Mouse (Mus musculus) MEL (cell line): ENCODE data around the gene Denr. TPM values are rescaled to one million over a fixed set of nuclear protein-coding genes. Genes with fewer than 3 reads are reported as not detected.
A peak's percentile ranks its signal among the peaks of the same experiment; 100 is the strongest.

ENCODE experiments used
- DNase-seq: peaks from one replicate; pipeline ENCODE4 v3.0.0; 2011; ENCODE audit warnings: low read depth, low spot score
- H3K27ac ChIP-seq: 2 replicates; pipeline ENCODE4 v1.5.1; 2012; ENCODE audit warnings: low read depth, mild to moderate bottlenecking, control low read depth, low read length, moderate library complexity; ENCODE audit not compliant: control insufficient read depth
- H3K27me3 ChIP-seq, 2 experiments: fragments of 150-350 bp in 1 of 2; sonication (generic) in 1 of 2; 2 replicates each; pipeline ENCODE4 v1.6.1; 2012; ENCODE audit warnings: low read length in 2 of 2, mild to moderate bottlenecking in 2 of 2, improper control_type of control experiment in 1 of 2, moderate library complexity in 1 of 2; ENCODE audit not compliant: insufficient read depth in 2 of 2, control insufficient read depth in 1 of 2
- H3K36me3 ChIP-seq, 2 experiments: 2 replicates each; pipeline ENCODE4 v1.6.1; 2012 to 2014; ENCODE audit warnings: low read length in 2 of 2, improper control_type of control experiment in 1 of 2, inconsistent platforms in 1 of 2, mild to moderate bottlenecking in 1 of 2; ENCODE audit not compliant: insufficient read depth in 2 of 2, control insufficient read depth in 1 of 2
- H3K4me1 ChIP-seq, 2 experiments: fragments of 150-350 bp in 1 of 2; sonication (generic) in 1 of 2; 2 replicates each; pipeline ENCODE4 v1.6.1; 2012; ENCODE audit warnings: low read length in 2 of 2, improper control_type of control experiment in 1 of 2, mild to moderate bottlenecking in 1 of 2; ENCODE audit not compliant: insufficient read depth in 2 of 2, control insufficient read depth in 1 of 2
- H3K4me3 ChIP-seq, 2 experiments: fragments of 150-350 bp in 1 of 2; sonication (generic) in 1 of 2; 2 replicates each; pipeline ENCODE4 v1.5.1; 2012; ENCODE audit warnings: low read depth in 2 of 2, low read length in 2 of 2, mild to moderate bottlenecking in 2 of 2, moderate library complexity in 2 of 2, control low read depth in 1 of 2, improper control_type of control experiment in 1 of 2; ENCODE audit not compliant: control insufficient read depth in 1 of 2, insufficient read depth in 1 of 2
- H3K79me2 ChIP-seq: 2 replicates; pipeline ENCODE4 v1.6.1; 2012; ENCODE audit warnings: mild to moderate bottlenecking, low read length, moderate library complexity; ENCODE audit not compliant: control insufficient read depth, poor library complexity, insufficient read depth
- H3K9ac ChIP-seq: 2 replicates; pipeline ENCODE4 v1.6.1; 2012; ENCODE audit warnings: low read depth, mild to moderate bottlenecking, control low read depth, low read length, moderate library complexity; ENCODE audit not compliant: control insufficient read depth, poor library complexity, severe bottlenecking
- H3K9me3 ChIP-seq: fragments of 150-350 bp; sonication (generic); replicated peaks from 2 replicates; pipeline ENCODE4 v1.6.1; 2012; ENCODE audit warnings: mild to moderate bottlenecking, low read length, improper control_type of control experiment, moderate library complexity; ENCODE audit not compliant: insufficient read depth
- BHLHE40 ChIP-seq: IDR thresholded peaks from 2 replicates; pipeline ENCODE4 v1.6.1; 2012; ENCODE audit warnings: low read depth, mild to moderate bottlenecking, inconsistent platforms, low read length, improper control_type of control experiment, borderline replicate concordance
- CHD1 ChIP-seq: IDR thresholded peaks from 2 replicates; pipeline ENCODE4 v1.6.1; 2012; ENCODE audit warnings: low read depth, mild to moderate bottlenecking, inconsistent platforms, low read length, improper control_type of control experiment
- CHD2 ChIP-seq: IDR thresholded peaks from 2 replicates; pipeline ENCODE4 v1.6.1; 2011; ENCODE audit warnings: low read length, improper control_type of control experiment
- CTCF ChIP-seq, 3 experiments: IDR thresholded peaks in 2 of 3; conservative IDR thresholded peaks in 1 of 3; 2 replicates each; pipeline ENCODE4 v1.5.1; 2011 to 2012; ENCODE audit warnings: low read length in 3 of 3, low read depth in 2 of 3, mild to moderate bottlenecking in 2 of 3, improper control_type of control experiment in 1 of 3, inconsistent platforms in 1 of 3, mixed read lengths in 1 of 3, moderate library complexity in 1 of 3; ENCODE audit not compliant: control insufficient read depth in 1 of 3, insufficient read depth in 1 of 3, poor library complexity in 1 of 3, severe bottlenecking in 1 of 3
- E2F4 ChIP-seq: IDR thresholded peaks from 2 replicates; pipeline ENCODE4 v1.6.1; 2011; ENCODE audit warnings: low read depth, low read length, improper control_type of control experiment, borderline replicate concordance
- ELF1 ChIP-seq: IDR thresholded peaks from 2 replicates; pipeline ENCODE4 v1.6.1; 2014; ENCODE audit warnings: low read depth, mild to moderate bottlenecking, inconsistent platforms, low read length, improper control_type of control experiment, moderate library complexity
- ETS1 ChIP-seq: IDR thresholded peaks from 2 replicates; pipeline ENCODE4 v1.6.1; 2012; ENCODE audit warnings: low read depth, mild to moderate bottlenecking, inconsistent platforms, low read length, improper control_type of control experiment, moderate library complexity
- GABPA ChIP-seq: IDR thresholded peaks from 2 replicates; pipeline ENCODE4 v1.6.1; 2012; ENCODE audit warnings: low read depth, mild to moderate bottlenecking, inconsistent platforms, low read length, improper control_type of control experiment, moderate library complexity
- GATA1 ChIP-seq: IDR thresholded peaks from 2 replicates; pipeline ENCODE4 v1.6.1; 2011; ENCODE audit warnings: low read depth, low read length, improper control_type of control experiment
- JUND ChIP-seq: IDR thresholded peaks from 2 replicates; pipeline ENCODE4 v1.6.1; 2011; ENCODE audit warnings: low read depth, mild to moderate bottlenecking, improper control_type of control experiment, low read length
- KAT2A ChIP-seq: conservative IDR thresholded peaks from 2 replicates; pipeline ENCODE4 v1.6.1; 2012; ENCODE audit warnings: low read depth, low read length, improper control_type of control experiment, inconsistent platforms
- MAFK ChIP-seq: IDR thresholded peaks from 2 replicates; pipeline ENCODE4 v1.6.1; 2011; ENCODE audit warnings: low read depth, mild to moderate bottlenecking, low read length, improper control_type of control experiment, borderline replicate concordance
- MAX ChIP-seq: IDR thresholded peaks from 2 replicates; pipeline ENCODE4 v1.6.1; 2011; ENCODE audit warnings: low read length, improper control_type of control experiment
- MAZ ChIP-seq: IDR thresholded peaks from 2 replicates; pipeline ENCODE4 v1.6.1; 2012; ENCODE audit warnings: low read depth, mild to moderate bottlenecking, inconsistent platforms, low read length, improper control_type of control experiment
- MXI1 ChIP-seq: IDR thresholded peaks from 2 replicates; pipeline ENCODE4 v1.6.1; 2011; ENCODE audit warnings: mild to moderate bottlenecking, low read depth, low read length, improper control_type of control experiment
- MYB ChIP-seq: IDR thresholded peaks from 2 replicates; pipeline ENCODE4 v1.6.1; 2011; ENCODE audit warnings: mild to moderate bottlenecking, low read depth, low read length, improper control_type of control experiment
- NELFE ChIP-seq: IDR thresholded peaks from 2 replicates; pipeline ENCODE4 v1.6.1; 2011; ENCODE audit warnings: low read depth, low read length, improper control_type of control experiment
- NRF1 ChIP-seq: IDR thresholded peaks from 2 replicates; pipeline ENCODE4 v1.6.1; 2014; ENCODE audit warnings: low read depth, mild to moderate bottlenecking, inconsistent platforms, low read length, improper control_type of control experiment, moderate library complexity; ENCODE audit not compliant: poor library complexity, insufficient read depth, severe bottlenecking
- POLR2AphosphoS2 ChIP-seq: IDR thresholded peaks from 2 replicates; pipeline ENCODE4 v1.6.1; 2011; ENCODE audit warnings: low read length, improper control_type of control experiment
- POLR2AphosphoS5 ChIP-seq: IDR thresholded peaks from 2 replicates; pipeline ENCODE4 v1.6.1; 2012; ENCODE audit warnings: low read depth, borderline replicate concordance, mild to moderate bottlenecking, inconsistent platforms, low read length, moderate library complexity, mixed read lengths
- RAD21 ChIP-seq: IDR thresholded peaks from 2 replicates; pipeline ENCODE4 v1.6.1; 2011; ENCODE audit warnings: mild to moderate bottlenecking, low read depth, low read length, improper control_type of control experiment
- RCOR1 ChIP-seq: IDR thresholded peaks from 2 replicates; pipeline ENCODE4 v1.6.1; 2012; ENCODE audit warnings: low read depth, mild to moderate bottlenecking, inconsistent platforms, low read length, improper control_type of control experiment
- SIN3A ChIP-seq: IDR thresholded peaks from 2 replicates; pipeline ENCODE4 v1.6.1; 2012; ENCODE audit warnings: low read length, improper control_type of control experiment, inconsistent platforms
- SMC3 ChIP-seq: IDR thresholded peaks from 2 replicates; pipeline ENCODE4 v1.6.1; 2011; ENCODE audit warnings: low read depth, low read length, improper control_type of control experiment
- TCF12 ChIP-seq: IDR thresholded peaks from 2 replicates; pipeline ENCODE4 v1.6.1; 2014; ENCODE audit warnings: low read depth, mild to moderate bottlenecking, inconsistent platforms, low read length, improper control_type of control experiment, moderate library complexity
- UBTF ChIP-seq: IDR thresholded peaks from 2 replicates; pipeline ENCODE4 v1.6.1; 2012; ENCODE audit warnings: low read depth, mild to moderate bottlenecking, inconsistent platforms, low read length, improper control_type of control experiment, moderate library complexity, borderline replicate concordance; ENCODE audit not compliant: insufficient read depth
- USF1 ChIP-seq: IDR thresholded peaks from 2 replicates; pipeline ENCODE4 v1.6.1; 2014; ENCODE audit warnings: low read depth, mild to moderate bottlenecking, inconsistent platforms, low read length, improper control_type of control experiment, moderate library complexity
- USF2 ChIP-seq, 2 experiments: IDR thresholded peaks; 2 replicates each; pipeline ENCODE4 v1.6.1; 2011 to 2012; ENCODE audit warnings: improper control_type of control experiment in 2 of 2, low read length in 2 of 2, borderline replicate concordance in 1 of 2, inconsistent platforms in 1 of 2, low read depth in 1 of 2, mild to moderate bottlenecking in 1 of 2; ENCODE audit not compliant: insufficient read depth in 1 of 2
- ZC3H11A ChIP-seq: IDR thresholded peaks from 2 replicates; pipeline ENCODE4 v1.6.1; 2012; ENCODE audit warnings: low read depth, mild to moderate bottlenecking, inconsistent platforms, low read length, improper control_type of control experiment
- ZKSCAN1 ChIP-seq: IDR thresholded peaks from 2 replicates; pipeline ENCODE4 v1.6.1; 2012; ENCODE audit warnings: low read depth, mild to moderate bottlenecking, inconsistent platforms, low read length, improper control_type of control experiment, moderate library complexity
- ZMIZ1 ChIP-seq: IDR thresholded peaks from 2 replicates; pipeline ENCODE4 v1.6.1; 2012; ENCODE audit warnings: low read depth, mild to moderate bottlenecking, inconsistent platforms, low read length, improper control_type of control experiment, moderate library complexity
- ZNF384 ChIP-seq: IDR thresholded peaks from 2 replicates; pipeline ENCODE4 v1.6.1; 2012; ENCODE audit warnings: low read depth, mild to moderate bottlenecking, inconsistent platforms, low read length, improper control_type of control experiment
- polyA plus RNA-seq, 2 experiments: library from polyadenylated mRNA; stranded (reverse) in 1 of 2; unstranded in 1 of 2; fragments of >175 nt in 1 of 2; fragments of >200 nt in 1 of 2; gene quantifications; 2 replicates each; pipeline versions ENCODE4 v1.2.1 to v1.2.4; 2012; ENCODE audit warnings: low replicate concordance in 2 of 2, low read depth in 1 of 2; ENCODE audit not compliant: insufficient read length in 2 of 2, insufficient read depth in 1 of 2, missing spikeins in 1 of 2
- total RNA-seq: library from RNA; depleted of rRNA; stranded (reverse); fragments of 300-350 nt; gene quantifications from 2 replicates; pipeline ENCODE4 v1.2.3, GENCODE M21; 2012

The Denr gene
- total and polyA plus RNA-seq, 3 experiments, result 62.4 to 323 (median 109) TPM

GRCm38 (mm10) chr5:123904059-123904672, 2.8 kb upstream of the Denr start (continued):
- TF ChIP-seq GABPA, result no peak
- TF ChIP-seq RCOR1, result no peak
- no peak for TF ChIP-seq CHD2

- H3K4me1 ChIP-seq, result peaks cover 0 to 19% of the 10 kb centered on the region in 2 experiments; a peak in 3 of 4 replicates
- H3K27ac ChIP-seq, result no peak overlapping the region
- DNase-seq, result no peak
- peaks cover 36% of the 10 kb centered on the region for H3K79me2 ChIP-seq
- peaks cover 3 to 15% of the 10 kb centered on the region in 2 experiments for H3K36me3 ChIP-seq
- peak overlapping the region; percentile 50 for H3K9ac ChIP-seq
- no peaks in the 10 kb centered on the region for H3K27me3 ChIP-seq
- no peaks in the 10 kb centered on the region for H3K9me3 ChIP-seq
- H3K4me3 ChIP-seq, result peak overlapping the region; percentile 14 to 56; a peak in 3 of 4 replicates
- TF ChIP-seq ZMIZ1 (peak; percentile 37; the same call in 1 of the 2 replicates), TCF12 (no peak), ZC3H11A (no peak), CHD1 (no peak), ETS1 (0 out of 2 replicates have a peak, but pooled peaks have one; percentile 24), JUND (no peak), E2F4 (no peak), POLR2AphosphoS2 (peak; percentile 12; the same call in 1 of the 2 replicates), UBTF (no peak), USF2 (IDR thresholded peaks at IDR 0.05; ENCODE audit: borderline replicate concordance in 1 of 2, insufficient read depth in 1 of 2, low read depth in 1 of 2, low read length in 2 of 2) (no peak), CTCF (IDR thresholded peaks at IDR 0.05 in 2 of 3, conservative IDR thresholded peaks at IDR 0.05 in 1 of 3; ENCODE audit: control insufficient read depth in 1 of 3, insufficient read depth in 1 of 3, low read depth in 2 of 3, low read length in 3 of 3, poor library complexity in 1 of 3, severe bottlenecking in 1 of 3) (no peak), RAD21 (no peak), SIN3A (peak; percentile 49), POLR2AphosphoS5 (no peak), GATA1 (no peak), MAX (no peak), SMC3 (no peak), MAFK (no peak), KAT2A (no peak), NRF1 (no peak), BHLHE40 (no peak), CHD2 (no peak), GABPA (no peak), MAZ (0 out of 2 replicates have a peak, but pooled peaks have one; percentile 58), MYB (no peak), ZKSCAN1 (no peak), MXI1 (no peak), ZNF384 (0 out of 2 replicates have a peak, but pooled peaks have one; percentile 6), ELF1 (no peak), NELFE (peak; percentile 34; the same call in 1 of the 2 replicates), USF1 (no peak)
Measured at GRCm38 (mm10) chr5:123906146-123906975, 614 bp upstream of the Denr start.
